Mouse (Mus musculus): ENCODE results near the gene S100g.

The S100g gene

DNA sequence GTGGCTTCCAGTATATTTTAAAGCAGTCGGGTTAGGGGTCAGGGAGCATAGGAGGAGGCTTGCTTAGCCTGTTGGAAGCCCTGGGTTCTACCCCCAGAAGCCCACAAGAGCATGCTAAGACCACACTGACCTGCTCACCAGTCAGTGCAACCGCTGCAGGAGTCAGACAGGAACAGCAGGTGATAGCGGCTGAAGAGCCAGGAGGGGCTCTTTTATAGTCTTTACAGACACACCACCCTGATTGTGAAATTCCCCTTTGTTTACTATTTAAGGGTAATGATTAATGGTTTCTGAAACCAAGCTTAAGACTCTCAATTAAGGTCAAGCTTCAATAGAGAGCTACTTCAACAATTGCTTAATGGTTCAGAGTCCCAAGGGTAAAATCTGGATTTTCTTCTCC, at the start of gene S100g:
S100g (minus strand) TSS at position 217 of the 400 bp plus-strand sequence.
- ATAC-seq (ENCODE audit: low TSS enrichment) = no peak

DNA sequence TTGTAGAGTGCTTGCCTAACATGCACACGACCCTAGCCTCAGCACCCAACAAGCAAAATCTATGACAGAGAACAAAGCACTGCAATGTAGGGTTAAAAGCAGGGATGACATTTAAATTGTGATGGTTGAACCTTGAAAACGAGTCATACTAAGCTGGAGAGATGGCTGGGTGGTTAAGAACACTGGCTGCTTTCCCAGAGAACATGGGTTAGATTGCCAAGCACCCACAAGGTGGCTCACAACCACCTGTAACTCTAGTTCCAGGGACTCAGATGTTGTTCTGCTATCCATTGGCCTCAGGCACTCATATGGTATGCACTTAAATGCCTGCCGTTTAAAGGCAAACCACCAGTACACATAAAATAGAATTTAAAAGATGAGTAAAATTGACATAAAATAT, 27.7 kb upstream of the S100g start:
- no peak for ATAC-seq (ENCODE audit: low TSS enrichment)

DNA sequence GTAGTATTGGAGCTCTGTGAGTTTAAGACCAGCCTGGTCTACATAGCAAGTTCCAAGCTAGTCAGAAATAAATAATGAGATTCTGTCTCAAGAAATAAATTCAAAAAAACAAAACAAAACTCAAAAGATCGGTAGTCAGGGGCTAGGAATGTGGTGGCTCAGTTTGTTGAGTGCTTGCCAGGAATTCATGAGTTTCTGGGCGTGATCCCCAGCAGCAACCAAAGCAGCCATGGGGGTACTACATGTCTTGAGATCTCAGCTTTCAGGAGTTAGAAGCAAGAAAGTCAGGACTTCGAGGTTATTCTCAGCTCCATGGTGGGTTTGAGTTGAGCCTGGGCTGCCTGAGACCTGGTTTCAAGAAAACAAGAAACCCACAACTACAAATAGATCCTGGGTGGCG, 27.0 kb upstream of the S100g start:
- no peak for ATAC-seq (ENCODE audit: low TSS enrichment)

DNA sequence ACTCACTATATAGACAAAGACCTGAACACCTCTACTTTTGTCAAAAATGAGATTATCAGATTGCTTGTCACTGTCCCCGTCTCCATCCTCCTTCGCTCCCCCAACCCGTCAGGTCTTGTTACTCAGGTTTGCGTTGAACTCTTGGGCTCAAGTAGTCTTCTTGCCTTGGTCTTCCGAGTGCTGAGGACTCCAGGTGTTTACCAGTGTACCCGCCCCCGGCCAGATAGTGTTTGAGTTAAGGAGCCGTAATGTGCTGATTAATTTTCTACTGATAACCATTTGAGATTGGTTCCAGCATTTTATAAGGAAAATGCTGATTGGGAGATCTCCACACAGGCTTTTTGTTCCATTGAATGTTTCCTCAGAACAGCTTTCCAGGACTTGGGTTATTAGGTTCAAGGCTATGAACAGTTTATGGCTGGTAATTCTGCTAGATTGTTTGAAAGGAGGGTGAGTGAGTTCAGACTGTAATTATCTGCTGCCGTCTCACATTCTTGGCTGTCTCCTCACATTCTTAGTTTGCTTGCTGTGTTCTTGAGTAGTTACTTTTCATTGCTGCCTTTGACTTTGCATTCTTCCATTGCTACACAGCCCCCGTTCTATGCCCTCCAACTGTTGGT, 22.6 kb upstream of the S100g start:
- no peak for ATAC-seq (ENCODE audit: low TSS enrichment)

DNA sequence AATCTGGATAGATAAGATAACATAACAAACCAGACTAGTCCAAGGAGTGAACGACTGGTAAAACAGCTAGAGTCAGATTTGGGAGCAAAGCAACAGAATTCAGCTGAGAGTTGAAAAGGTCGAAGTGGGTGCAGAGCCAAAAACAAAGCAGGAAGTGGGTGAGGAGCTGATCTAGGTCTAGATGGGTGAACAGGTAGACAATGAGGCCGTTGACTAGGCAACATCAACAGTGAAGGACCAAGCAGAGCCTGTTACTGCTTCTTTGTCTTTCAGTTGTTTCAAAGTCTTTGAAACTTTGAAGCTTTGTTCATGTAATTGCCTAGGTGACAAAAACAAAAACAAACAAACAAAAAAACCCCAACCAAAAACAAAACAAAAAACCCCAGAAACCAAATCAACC, 11.8 kb upstream of the S100g start:
- no peak for ATAC-seq (ENCODE audit: low TSS enrichment)

DNA sequence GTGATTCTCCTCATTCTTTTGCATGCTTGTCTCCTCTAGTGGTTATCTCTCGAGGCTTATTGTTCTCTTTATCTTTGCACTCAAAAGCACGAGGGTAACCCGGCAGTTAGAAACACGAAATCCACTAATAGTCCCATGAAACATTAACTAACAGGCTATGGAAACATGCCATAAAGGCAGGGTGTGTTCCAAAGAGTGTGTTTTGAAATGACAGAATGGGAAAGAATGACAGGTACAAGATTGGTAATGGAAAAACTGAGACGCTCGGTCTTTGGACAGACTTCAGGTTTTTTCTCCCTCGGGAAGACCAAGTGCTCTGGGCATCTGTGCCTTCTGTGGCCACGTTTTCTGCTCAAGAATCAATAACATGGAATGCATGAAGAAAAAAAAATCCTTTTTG, 3.1 kb upstream of the S100g start:
- ATAC-seq (ENCODE audit: low TSS enrichment) = no peak

DNA sequence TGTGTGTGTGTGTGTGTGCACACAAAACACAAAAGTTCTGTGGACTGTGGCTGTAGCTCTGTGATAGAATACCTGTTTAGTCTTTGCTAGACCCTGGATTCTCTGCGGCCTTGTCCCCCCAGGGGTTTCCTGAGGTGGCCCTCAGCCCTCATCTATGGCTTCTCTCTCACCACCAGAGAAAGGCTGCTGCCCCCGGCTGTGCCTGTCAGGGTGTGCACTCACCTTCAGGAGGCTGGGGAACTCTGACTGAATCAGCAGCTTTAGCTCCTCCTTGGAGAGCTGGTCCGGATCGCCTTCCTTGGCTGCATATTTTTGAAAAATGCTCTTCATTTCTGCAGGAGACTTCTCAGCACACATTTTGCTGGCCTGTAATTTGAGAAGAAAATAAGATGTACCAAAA, 559 bp downstream of the S100g start:
- no peak for ATAC-seq (ENCODE audit: low TSS enrichment)

DNA sequence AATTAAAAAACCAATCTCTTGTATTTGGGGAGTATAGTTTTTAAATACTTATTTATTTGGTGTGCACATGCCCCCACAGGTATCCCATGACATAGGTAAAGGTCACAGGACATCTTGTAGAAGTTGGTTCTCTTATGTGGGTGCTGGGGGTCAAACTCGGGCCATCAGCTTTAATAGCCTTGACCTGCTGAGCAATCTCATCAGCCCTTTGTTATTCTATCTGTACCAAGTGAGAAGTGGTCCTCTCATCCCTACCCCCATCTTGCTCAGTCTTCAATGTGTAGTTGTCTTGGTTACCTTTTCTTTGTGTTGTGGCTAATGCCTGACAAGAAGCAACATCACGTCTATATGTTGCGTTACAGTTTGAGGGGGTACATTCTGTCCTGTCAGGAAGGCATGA, 6.5 kb downstream of the S100g start:
- ATAC-seq (ENCODE audit: low TSS enrichment) = no peak

DNA sequence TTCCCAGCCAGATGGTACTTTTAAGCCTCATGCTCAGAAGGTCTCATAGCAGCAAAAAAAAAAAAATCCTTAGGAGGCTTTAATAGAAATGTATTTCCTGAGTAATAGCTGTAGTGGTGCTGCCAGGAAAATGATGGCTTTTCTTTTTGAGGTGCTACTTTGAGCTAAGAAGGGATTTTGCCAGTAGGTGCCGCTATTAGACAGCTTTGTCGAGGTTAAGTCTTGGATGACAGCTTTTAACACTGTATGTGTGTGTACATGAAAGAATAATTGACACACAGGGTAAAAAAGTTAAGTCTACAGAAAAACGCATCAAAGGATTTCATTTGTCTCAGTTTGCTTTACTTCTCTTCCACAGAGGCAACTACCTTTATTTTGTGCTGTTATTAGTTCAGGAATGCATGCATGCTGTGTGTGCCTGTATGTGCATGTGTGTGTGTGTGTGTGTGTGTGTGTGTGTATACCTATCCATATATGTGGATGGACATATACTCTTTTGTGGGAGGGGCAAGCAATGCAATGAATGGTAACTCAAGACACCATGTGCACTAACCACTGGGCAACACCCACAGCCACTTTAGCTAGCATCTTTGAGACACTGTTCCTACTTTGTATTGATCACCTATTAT, 14.5 kb downstream of the S100g start:
- ATAC-seq (ENCODE audit: low TSS enrichment) = peak; percentile 82; the same call in 1 of the 2 replicates

DNA sequence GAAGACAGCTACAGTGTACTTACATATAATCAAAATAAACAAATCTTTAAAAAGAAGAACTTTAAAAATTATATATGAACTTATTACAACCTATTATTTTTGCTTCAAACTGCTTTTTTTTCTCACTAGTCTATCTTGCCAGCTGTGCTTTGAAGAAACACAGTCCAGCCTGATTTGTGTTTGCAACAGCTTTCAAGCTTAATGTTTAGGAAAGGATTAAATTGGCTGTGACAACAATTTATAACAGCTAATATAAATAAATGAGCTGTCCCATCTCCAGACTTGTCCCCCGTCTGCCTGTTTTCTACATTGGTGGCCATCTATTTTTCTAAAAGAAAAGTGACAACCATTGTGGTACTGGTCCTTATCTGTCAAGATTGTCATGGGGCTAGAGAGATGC, 22.4 kb downstream of the S100g start:
- ATAC-seq (ENCODE audit: low TSS enrichment) = no peak

DNA sequence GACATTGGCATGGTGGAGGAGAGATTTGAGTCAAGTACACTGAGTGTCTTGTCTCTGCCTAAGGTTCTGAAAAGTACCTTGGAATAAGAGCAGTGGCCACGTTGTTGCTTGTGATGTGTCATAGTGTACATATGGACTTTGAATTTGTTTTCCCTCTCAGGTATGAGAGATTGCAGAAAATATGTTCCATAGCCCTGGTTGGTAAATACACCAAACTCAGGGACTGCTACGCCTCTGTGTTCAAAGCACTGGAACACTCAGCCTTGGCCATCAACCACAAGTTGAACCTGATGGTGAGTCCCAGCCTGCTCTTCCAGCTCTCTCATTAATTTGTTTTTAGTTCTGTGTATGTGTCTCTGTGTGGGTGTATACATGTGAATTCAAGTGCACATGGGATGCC, 32.9 kb downstream of the S100g start:
- no peak for ATAC-seq (ENCODE audit: low TSS enrichment)

DNA sequence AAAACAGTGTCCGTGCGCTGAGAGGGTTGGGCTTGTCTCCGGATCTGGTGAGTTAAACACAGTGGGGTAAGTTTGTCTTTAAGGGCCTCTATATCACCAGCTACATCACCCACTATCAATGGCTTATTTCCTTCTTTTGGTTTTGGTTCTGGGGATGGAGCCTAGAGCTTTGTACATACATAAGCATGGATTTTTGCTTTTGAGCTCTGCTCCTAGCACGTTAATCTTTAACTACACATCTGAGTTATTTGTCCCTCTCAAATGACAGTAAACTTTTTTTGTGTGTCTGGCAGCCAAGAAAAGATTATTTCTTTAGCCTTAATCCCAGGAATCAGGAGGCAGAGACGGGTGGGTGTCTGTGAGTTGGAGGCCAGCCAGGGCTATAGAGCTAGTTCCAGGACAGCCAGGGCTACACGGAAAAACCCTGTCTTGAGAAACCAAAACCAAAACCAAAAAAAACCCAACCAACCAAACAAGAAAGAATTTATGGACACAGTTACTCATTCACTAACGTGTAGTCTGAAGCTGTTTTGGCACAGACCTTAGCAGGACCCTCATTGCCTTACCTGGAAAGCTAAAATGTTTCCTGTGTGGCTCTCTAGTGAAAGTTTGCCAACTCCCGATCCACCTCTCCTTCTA, 42.8 kb downstream of the S100g start:
- ATAC-seq (ENCODE audit: low TSS enrichment) = no peak

DNA sequence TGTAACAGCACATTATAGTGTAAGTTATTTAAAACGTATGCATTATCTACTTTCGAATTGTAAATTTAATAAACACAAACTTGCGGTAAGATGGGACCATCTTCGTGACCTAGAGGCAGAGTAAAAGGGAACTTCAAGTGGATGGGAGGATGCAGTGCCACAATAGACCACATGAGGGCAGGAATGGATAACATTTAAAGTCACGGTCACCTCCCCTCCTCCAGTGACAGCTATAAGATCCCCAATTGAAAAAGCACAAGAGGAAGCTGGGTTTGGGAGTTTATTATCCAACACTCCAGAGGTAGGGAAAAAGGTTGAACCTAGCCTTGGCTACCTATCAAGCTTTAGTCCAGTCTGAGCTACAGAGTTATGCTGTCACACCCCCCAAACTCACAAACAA, 48.7 kb downstream of the S100g start:
- ATAC-seq (ENCODE audit: low TSS enrichment) = peak; percentile 90

DNA sequence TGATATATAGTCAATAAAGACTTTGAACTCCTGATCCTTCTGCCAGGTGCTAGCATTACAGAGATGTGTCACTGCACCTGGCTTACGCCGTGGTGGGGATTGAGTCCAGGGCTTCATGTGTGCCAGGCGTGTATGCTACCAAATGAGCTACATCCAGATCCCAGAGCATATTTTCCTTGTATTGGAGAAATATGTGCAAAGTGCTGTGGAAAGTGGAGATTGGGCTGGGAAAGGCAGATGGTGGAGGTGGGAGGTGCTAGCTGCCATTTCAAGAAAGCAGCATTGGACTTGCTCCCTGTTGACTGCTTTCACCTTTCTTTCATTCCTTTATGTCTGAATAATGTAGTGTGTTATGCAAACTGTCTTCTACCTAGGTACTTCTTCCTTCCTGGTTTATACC, 50.7 kb downstream of the S100g start:
- peak; percentile 77 for ATAC-seq (ENCODE audit: low TSS enrichment)

Data from frontal cortex, adult (tissue).